Mouse (Mus musculus): ENCODE data around the gene Hdac6. TPM values are rescaled to one million over a fixed set of nuclear protein-coding genes. Genes with fewer than 3 reads are reported as not detected.
A peak's percentile ranks its signal among the peaks of the same experiment; 100 is the strongest.

The Hdac6 gene
- polyA plus RNA-seq, 1 experiment: 11.0 TPM

- Histone ChIP-seq H3K27me3 (ENCODE audit: control insufficient read depth, insufficient read depth, low read length) (no peaks in the 10 kb centered on the region), H3K36me3 (ENCODE audit: control insufficient read depth, insufficient read depth, low read length) (no peaks in the 10 kb centered on the region), H3K4me3 (ENCODE audit: low read depth, low read length) (no peak overlapping the region), H3K4me1 (ENCODE audit: control insufficient read depth, insufficient read depth, insufficient read length, low read length) (no peaks in the 10 kb centered on the region; the same call in 1 of the 2 replicates), H3K27ac (ENCODE audit: insufficient read depth, low read depth, low read length) (no peak overlapping the region)
- 80% methylated on average over 8 of the region's 8 CpGs for WGBS
- TF ChIP-seq CTCF (IDR thresholded peaks at IDR 0.05; ENCODE audit: extremely low read depth, insufficient read length, insufficient replicate concordance, low read depth, low read length): no peak
- TF ChIP-seq POLR2A (IDR thresholded peaks at IDR 0.05; ENCODE audit: low read depth, low read length): no peak
Measured at GRCm38 (mm10) chrX:7945618-7946017, 2.1 kb downstream of the Hdac6 start.

- 90% methylated on average over 6 of the region's 6 CpGs for WGBS
- Histone ChIP-seq H3K36me3 (ENCODE audit: control insufficient read depth, insufficient read depth, low read length) (no peaks in the 10 kb centered on the region), H3K4me1 (ENCODE audit: control insufficient read depth, insufficient read depth, insufficient read length, low read length) (no peaks in the 10 kb centered on the region), H3K4me3 (ENCODE audit: low read depth, low read length) (no peak overlapping the region), H3K27me3 (ENCODE audit: control insufficient read depth, insufficient read depth, low read length) (no peaks in the 10 kb centered on the region), H3K27ac (ENCODE audit: insufficient read depth, low read depth, low read length) (no peak overlapping the region)
- TF ChIP-seq POLR2A (IDR thresholded peaks at IDR 0.05; ENCODE audit: low read depth, low read length) (no peak), CTCF (IDR thresholded peaks at IDR 0.05; ENCODE audit: extremely low read depth, insufficient read length, insufficient replicate concordance, low read depth, low read length) (no peak)
Measured at GRCm38 (mm10) chrX:7937667-7938066, 10.0 kb downstream of the Hdac6 start.

GRCm38 (mm10) chrX:7936874-7937273, 10.8 kb downstream of the Hdac6 start:
- Histone ChIP-seq H3K4me3 (ENCODE audit: low read depth, low read length) (no peak overlapping the region), H3K27ac (ENCODE audit: insufficient read depth, low read depth, low read length) (no peak overlapping the region), H3K4me1 (ENCODE audit: control insufficient read depth, insufficient read depth, insufficient read length, low read length) (no peaks in the 10 kb centered on the region), H3K36me3 (ENCODE audit: control insufficient read depth, insufficient read depth, low read length) (no peaks in the 10 kb centered on the region), H3K27me3 (ENCODE audit: control insufficient read depth, insufficient read depth, low read length) (no peaks in the 10 kb centered on the region)
- TF ChIP-seq POLR2A (IDR thresholded peaks at IDR 0.05; ENCODE audit: low read depth, low read length) (no peak), CTCF (IDR thresholded peaks at IDR 0.05; ENCODE audit: extremely low read depth, insufficient read length, insufficient replicate concordance, low read depth, low read length) (no peak)
- 76% methylated on average over 11 of the region's 11 CpGs for WGBS

- H3K27me3 ChIP-seq (ENCODE audit: control insufficient read depth, insufficient read depth, low read length): peaks cover 15% of the 10 kb centered on the region
- no peak for TF ChIP-seq POLR2A (IDR thresholded peaks at IDR 0.05; ENCODE audit: low read depth, low read length)
- no peak for TF ChIP-seq CTCF (IDR thresholded peaks at IDR 0.05; ENCODE audit: extremely low read depth, insufficient read length, insufficient replicate concordance, low read depth, low read length)
- 22% methylated on average over 16 of the region's 19 CpGs for WGBS
- H3K36me3 ChIP-seq (ENCODE audit: control insufficient read depth, insufficient read depth, low read length): 0 out of 2 replicates have a peak, but pooled peaks cover 2% of the 10 kb centered on the region
- H3K4me3 ChIP-seq (ENCODE audit: low read depth, low read length): no peak within 1 kb of the TSS
- H3K4me1 ChIP-seq (ENCODE audit: control insufficient read depth, insufficient read depth, insufficient read length, low read length): no peaks in the 10 kb centered on the region
- no peak within 1 kb of the TSS for H3K27ac ChIP-seq (ENCODE audit: insufficient read depth, low read depth, low read length)
Measured at GRCm38 (mm10) chrX:7928270-7928790, 19.4 kb downstream of the Hdac6 start, which contains the start of gene Eras. TSS of gene Eras (minus strand) at chrX:7928607.

GRCm38 (mm10) chrX:7927116-7927515, 20.6 kb downstream of the Hdac6 start:
- peaks cover 24% of the 10 kb centered on the region for H3K27me3 ChIP-seq (ENCODE audit: control insufficient read depth, insufficient read depth, low read length)
- 28% methylated on average over 10 of the region's 10 CpGs for WGBS
- H3K4me3 ChIP-seq (ENCODE audit: low read depth, low read length): no peak overlapping the region
- no peak for TF ChIP-seq CTCF (IDR thresholded peaks at IDR 0.05; ENCODE audit: extremely low read depth, insufficient read length, insufficient replicate concordance, low read depth, low read length)
- no peak for TF ChIP-seq POLR2A (IDR thresholded peaks at IDR 0.05; ENCODE audit: low read depth, low read length)
- 0 out of 2 replicates have a peak, but pooled peaks cover 2% of the 10 kb centered on the region for H3K36me3 ChIP-seq (ENCODE audit: control insufficient read depth, insufficient read depth, low read length)
- peaks cover 4% of the 10 kb centered on the region; the same call in 1 of the 2 replicates for H3K4me1 ChIP-seq (ENCODE audit: control insufficient read depth, insufficient read depth, insufficient read length, low read length)
- no peak overlapping the region for H3K27ac ChIP-seq (ENCODE audit: insufficient read depth, low read depth, low read length)

- H3K27me3 ChIP-seq (ENCODE audit: control insufficient read depth, insufficient read depth, low read length): peaks cover 32% of the 10 kb centered on the region
- no peak overlapping the region for H3K4me3 ChIP-seq (ENCODE audit: low read depth, low read length)
- H3K36me3 ChIP-seq (ENCODE audit: control insufficient read depth, insufficient read depth, low read length): no peaks in the 10 kb centered on the region
- WGBS: 83% methylated on average over 6 of the region's 6 CpGs
- no peak overlapping the region for H3K27ac ChIP-seq (ENCODE audit: insufficient read depth, low read depth, low read length)
- TF ChIP-seq POLR2A (IDR thresholded peaks at IDR 0.05; ENCODE audit: low read depth, low read length) (no peak), CTCF (IDR thresholded peaks at IDR 0.05; ENCODE audit: extremely low read depth, insufficient read length, insufficient replicate concordance, low read depth, low read length) (no peak)
- peaks cover 4% of the 10 kb centered on the region; the same call in 1 of the 2 replicates for H3K4me1 ChIP-seq (ENCODE audit: control insufficient read depth, insufficient read depth, insufficient read length, low read length)
Measured at GRCm38 (mm10) chrX:7926266-7926665, 21.4 kb downstream of the Hdac6 start.

GRCm38 (mm10) chrX:7922032-7922431, 25.7 kb downstream of the Hdac6 start:
- no peak overlapping the region for H3K27ac ChIP-seq (ENCODE audit: insufficient read depth, low read depth, low read length)
- peaks cover 22% of the 10 kb centered on the region for H3K27me3 ChIP-seq (ENCODE audit: control insufficient read depth, insufficient read depth, low read length)
- H3K4me1 ChIP-seq (ENCODE audit: control insufficient read depth, insufficient read depth, insufficient read length, low read length): peaks cover 4% of the 10 kb centered on the region; the same call in 1 of the 2 replicates
- TF ChIP-seq POLR2A (IDR thresholded peaks at IDR 0.05; ENCODE audit: low read depth, low read length) (no peak), CTCF (IDR thresholded peaks at IDR 0.05; ENCODE audit: extremely low read depth, insufficient read length, insufficient replicate concordance, low read depth, low read length) (no peak)
- no peaks in the 10 kb centered on the region for H3K36me3 ChIP-seq (ENCODE audit: control insufficient read depth, insufficient read depth, low read length)
- peak overlapping the region; percentile 43 for H3K4me3 ChIP-seq (ENCODE audit: low read depth, low read length)
- WGBS: 10% methylated on average over 47 of the region's 48 CpGs

Measured in small intestine, adult 2 months (tissue).